Mouse (Mus musculus) embryonic fibroblast, embryonic 13.5 days (primary cell): ENCODE measurements at regions not wholly inside any gene's neighbourhood (a gene's known extent, or its start where the extent isn't known, plus 50 kb on each side); places are given as distances from the start of the nearest gene placed in this dataset.

Experiments used
- CTCF ChIP-seq: IDR thresholded peaks from 2 replicates; pipeline ENCODE4 v1.5.1; 2011; ENCODE audit warnings: mild to moderate bottlenecking, control low read depth, low read length, moderate library complexity, borderline replicate concordance; ENCODE audit not compliant: insufficient read depth
- POLR2A ChIP-seq: IDR thresholded peaks from 2 replicates; pipeline ENCODE4 v1.6.1; 2011; ENCODE audit warnings: low read depth, mild to moderate bottlenecking, control low read depth, low read length, moderate library complexity

DNA sequence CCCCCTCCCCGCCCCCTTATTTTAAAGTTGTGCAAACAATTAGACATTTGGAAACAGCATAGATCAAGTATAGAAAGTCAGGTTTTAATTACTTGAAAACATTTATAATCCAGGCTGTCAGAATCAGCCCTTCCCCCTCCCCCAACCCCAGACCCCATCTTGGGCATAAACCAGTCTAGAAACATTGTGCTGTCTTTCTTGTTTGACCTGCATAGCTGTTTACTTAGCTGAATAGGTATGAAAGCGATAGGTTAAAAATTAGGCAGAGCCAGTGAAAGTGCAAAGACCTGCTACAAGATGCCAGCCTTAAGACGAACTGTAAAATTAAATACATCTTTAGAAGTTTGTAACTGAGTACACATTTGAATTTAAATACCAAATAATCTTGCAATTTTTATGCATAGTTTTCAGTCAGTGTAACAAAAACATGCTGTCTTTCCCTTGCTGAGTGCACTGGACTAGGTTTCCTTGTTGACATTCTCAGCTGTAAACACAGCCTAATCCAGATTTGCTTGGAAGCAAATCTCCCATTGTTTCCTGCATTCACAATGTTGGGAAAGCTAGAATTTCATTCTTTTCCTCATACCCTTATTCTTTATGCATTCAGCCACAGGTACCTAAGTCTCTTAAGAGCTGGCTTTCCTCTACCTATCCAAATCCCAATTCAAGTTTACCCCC, 234.2 kb upstream of the Tbx18 start:
- TF ChIP-seq CTCF (no peak), POLR2A (no peak)
